Mouse (Mus musculus) spleen, adult 2 months (tissue): ENCODE measurements around the gene Tnfsfm13.

Experiments used
- CTCF ChIP-seq: fragments of 200-500 bp; IDR thresholded peaks from 2 replicates; pipeline ENCODE4 v1.5.1; 2011; ENCODE audit warnings: mild to moderate bottlenecking, inconsistent platforms; ENCODE audit not compliant: insufficient read depth, insufficient read length, insufficient replicate concordance; ENCODE audit errors: extremely low read depth
- POLR2A ChIP-seq: fragments of 200-500 bp; IDR thresholded peaks from 2 replicates; pipeline ENCODE4 v1.6.1; 2011; ENCODE audit warnings: low read depth, low read length, inconsistent platforms

GRCm38 (mm10) chr11:69654760-69655159, 41.1 kb downstream of the Tnfsfm13 start:
- TF ChIP-seq CTCF (no peak), POLR2A (no peak)
